Mouse (Mus musculus) adrenal gland (tissue): ENCODE results near the gene Rnf115.
"Not testable (repeated sequence)": the region's sequence is repeated elsewhere in the genome, so short reads cannot be mapped to it uniquely, and the experiment has no call there.

Experiments
- intact Hi-C: fragments of 180-260 bp; cut with DNase I; formaldehyde crosslinking; loops from one replicate; pipeline ENCODE4 v1.15.1; 2025

The Rnf115 gene

DNA sequence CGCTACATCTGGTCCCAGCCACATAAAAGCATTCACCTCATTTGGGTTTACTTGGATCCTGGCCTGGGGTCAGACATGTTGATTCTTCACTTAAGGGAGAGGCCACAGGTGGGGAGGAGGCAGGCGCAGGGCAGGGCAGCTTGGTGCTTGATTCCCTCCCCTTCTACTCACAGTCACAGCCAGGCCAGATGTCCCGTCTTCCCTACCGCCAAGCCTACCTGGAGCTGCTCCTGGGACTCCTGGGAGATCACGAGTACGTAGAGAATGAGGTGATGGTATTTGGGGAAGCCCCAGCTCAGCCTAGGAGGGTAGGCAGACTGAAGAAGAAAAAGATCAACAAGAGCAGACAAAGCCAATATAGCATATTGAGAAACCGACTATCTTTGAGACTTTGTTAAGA lies 20.5 kb upstream of the Rnf115 start:
- intact Hi-C loops, result loop anchor here (10.0 kb wide), 2 partner anchors 62 to 162 kb away; partner anchors contain the start of gene Itga10

DNA sequence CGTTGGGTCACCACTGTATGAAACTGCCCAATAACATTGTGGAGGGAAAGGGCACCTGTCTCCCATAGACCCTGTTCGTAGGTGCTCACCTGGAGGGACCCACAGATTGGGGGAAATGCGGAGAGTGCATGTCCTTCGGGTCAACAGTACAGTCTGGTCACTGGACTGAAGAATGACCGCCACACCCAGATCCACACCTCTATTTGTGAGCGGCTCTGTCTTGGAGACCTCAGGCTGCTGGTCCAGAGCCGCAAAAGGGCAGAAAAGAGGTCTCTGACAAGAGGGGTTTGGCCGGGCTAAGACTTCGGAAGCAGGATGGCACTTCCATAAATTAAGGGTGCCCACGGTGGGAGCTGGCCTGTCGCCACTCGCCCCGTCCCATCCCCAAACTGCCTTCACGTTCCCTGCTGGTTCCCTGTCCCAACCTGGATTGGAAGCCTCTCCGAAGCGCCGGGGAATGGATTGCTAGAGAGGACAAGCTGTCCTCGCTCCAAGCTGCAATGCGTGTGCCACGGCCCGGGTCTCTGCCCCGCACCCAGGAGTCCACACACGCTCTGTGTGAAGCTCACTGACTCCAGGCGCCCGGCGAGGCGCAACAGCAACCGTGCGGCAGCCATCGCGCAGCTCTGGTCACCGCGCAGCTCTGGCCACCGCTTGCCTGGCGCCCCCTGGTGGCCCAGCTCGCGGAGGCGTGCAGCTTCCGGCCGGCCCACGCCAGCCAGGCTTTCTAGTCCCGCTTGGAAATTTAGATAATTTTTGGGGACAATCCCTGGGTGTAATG lies 19.4 kb upstream of the Rnf115 start, which contains the start of gene Nudt17:
Gene Nudt17 (minus strand): TSS at position 660 of the 781 bp plus-strand sequence.
- intact Hi-C loops, result loop anchor here (10.0 kb wide), 2 partner anchors 63 to 163 kb away; partner anchors contain the start of gene Itga10

GRCm38 (mm10) chr3:96708684-96709064 lies 18.8 kb upstream of the Rnf115 start:
- intact Hi-C loops, result loop anchor here (10.0 kb wide), 2 partner anchors 64 to 164 kb away; partner anchors contain the start of gene Itga10

DNA sequence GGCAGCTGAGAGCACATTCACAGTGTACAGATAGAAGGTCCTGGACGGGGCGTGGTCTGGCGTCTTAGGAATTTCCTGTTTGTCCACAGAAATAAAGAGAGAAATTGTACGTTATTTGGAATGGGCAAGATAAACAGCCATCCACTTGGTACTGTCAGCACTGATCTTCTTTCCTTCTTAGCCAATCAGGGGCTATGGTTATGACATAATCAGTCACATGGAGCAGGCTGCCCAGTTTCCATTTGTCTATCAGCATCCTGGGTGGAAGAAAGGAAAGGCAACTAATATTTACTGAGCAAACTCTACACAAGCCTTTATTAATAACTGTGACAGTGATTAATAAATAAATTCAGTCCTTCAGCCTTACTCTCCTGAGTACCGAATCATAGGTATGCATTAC lies 13.2 kb upstream of the Rnf115 start:
- intact Hi-C loops, result no loop called here

GRCm38 (mm10) chr3:96715854-96716253 lies 11.6 kb upstream of the Rnf115 start:
- intact Hi-C loops, result no loop called here

GRCm38 (mm10) chr3:96719173-96719572 lies 8.3 kb upstream of the Rnf115 start:
- intact Hi-C loops, result no loop called here

DNA sequence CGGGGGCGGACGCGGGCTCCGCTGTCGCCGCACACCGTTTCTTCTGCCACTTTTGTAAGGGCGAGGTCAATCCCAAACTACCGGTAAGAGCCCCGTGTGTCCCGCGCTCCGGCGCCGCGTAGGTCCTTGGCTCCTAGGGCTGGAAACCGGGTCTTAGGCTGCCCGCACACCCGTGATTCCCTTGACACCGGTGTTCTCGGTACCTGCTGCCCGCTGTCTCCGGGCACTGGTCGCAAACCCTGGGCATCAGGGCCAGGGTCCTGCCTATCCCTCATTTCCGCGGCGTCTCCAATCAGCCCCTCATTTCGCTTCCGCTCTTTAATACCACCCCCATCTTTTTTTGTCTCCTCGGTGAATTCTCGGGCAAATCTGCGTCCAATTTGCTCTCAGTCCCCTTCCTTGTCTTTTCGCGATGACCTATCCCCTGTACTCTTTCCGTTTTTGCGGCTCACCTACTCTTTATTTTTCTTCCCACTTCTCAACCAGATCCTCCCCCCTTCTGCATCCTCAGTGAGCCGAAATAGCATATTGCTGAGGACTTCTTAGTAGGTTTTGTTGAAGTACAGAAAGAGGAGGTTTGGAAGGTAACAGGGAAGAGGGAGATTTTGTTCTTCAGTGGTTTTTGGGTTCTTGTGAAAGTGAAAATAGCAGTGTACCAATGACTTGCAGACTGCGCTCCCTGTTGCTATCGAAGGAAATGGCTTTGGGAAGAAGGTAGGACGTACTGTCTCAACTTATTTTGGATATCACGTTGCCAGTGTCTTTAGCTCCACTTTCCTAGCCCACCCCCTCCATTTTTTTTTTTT lies 567 bp downstream of the Rnf115 start:
- intact Hi-C loops, result no loop called here

GRCm38 (mm10) chr3:96728634-96729402 lies 1.4 kb downstream of the Rnf115 start:
- intact Hi-C loops, result no loop called here

DNA sequence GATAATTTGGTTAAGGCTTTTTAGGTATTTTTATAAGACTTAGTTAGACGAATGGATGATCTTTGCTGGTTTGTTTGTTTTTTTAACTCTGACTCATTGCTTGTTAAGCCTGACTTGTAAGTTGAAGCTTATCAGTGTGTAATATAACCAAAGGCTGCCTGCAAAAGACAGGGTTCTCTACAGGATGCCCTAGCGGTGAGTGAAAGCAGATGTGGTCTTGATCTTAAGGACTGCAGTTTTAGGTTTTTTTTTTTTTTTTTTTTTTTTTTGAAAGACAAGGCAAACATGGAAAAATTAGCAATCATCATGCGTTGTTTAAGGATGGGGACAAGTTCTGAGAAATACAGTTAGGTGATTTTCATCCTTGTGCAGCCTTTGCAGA lies 1.9 kb downstream of the Rnf115 start:
- intact Hi-C loops, result no loop called here

DNA sequence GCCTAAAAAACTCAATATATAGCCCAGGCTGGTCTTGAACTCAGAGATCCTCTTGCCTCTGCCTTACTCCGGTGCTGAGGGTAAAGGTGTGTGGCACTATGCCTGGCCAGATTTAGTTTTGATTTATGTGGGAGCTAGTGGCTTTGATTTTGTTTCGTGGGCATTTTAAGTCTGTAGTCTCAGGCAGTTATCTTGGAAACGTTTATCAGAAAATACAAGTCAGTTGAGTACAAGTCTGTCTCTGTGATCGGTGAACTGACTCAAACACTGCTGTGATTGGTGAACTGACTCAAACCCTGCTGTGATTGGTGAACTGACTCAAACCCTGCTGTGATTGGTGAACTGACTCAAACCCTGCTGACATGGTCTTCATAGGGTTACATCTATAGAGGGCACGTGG lies 3.3 kb downstream of the Rnf115 start:
- intact Hi-C loops, result no loop called here

- intact Hi-C loops, result no loop called here
Measured at GRCm38 (mm10) chr3:96733984-96734383, 6.5 kb downstream of the Rnf115 start.

DNA sequence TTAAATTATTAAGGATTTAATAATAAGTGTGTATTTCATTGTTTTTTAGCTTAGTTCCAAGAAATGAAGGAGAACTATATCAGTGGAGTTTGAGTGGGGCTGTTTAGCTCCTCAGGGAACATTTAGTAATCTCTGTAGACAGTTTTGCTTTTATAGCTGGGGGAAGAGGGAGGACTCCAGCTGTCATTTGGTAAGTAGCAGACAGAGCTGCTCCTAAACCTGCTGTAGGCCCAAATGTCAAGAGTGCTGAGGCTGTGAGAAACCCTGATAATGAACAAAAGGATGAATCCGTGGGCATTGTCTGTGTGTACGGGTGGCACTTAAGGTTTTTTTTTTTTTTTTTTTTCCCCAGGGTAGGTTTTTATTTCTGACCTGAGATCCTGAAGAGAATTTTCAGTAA lies 7.7 kb downstream of the Rnf115 start:
- intact Hi-C loops, result no loop called here

GRCm38 (mm10) chr3:96737013-96737740 lies 9.7 kb downstream of the Rnf115 start:
- intact Hi-C loops, result no loop called here

DNA sequence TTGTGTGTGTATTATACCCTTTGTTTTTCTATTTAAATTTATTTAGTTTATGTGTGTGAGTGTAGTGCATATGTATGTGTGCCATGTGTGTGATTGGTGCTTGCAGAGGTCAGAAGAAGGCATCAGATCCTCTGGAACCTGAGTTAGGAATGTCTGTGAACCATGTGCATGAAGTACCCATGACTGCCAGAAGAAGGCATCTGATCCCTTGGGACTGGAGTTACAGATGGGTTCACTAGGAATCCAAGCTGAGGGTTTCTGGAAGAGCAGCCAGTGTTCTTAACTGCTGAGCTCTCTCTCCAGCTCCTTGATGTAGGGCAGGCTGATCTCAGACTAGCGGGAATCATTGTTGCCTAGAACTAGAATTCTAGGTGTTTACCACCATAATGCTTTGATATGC lies 10.5 kb downstream of the Rnf115 start:
- intact Hi-C loops, result no loop called here

- intact Hi-C loops, result not testable (repeated sequence)
Measured at GRCm38 (mm10) chr3:96740279-96740678, 12.8 kb downstream of the Rnf115 start.

DNA sequence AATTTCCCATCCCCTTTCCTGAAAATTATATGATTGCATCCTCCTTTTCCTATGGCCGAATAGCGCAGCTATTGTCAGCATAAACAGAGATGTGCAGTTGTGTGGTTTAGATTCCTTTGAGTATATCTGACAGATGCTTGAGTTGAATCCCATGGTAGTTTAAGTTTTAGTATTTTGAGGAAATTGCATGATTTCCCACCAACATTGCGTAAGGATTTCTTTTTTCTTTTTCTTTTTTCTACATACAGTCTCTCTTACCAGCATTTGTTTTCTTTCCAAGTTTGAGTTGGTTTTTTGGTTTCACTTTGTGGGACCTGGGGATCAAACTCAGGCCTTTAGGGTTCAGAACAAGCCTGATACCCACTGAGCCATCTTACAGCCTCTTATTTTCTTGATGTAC lies 16.9 kb downstream of the Rnf115 start:
- intact Hi-C loops, result no loop called here

GRCm38 (mm10) chr3:96746829-96747228 lies 19.4 kb downstream of the Rnf115 start:
- intact Hi-C loops, result no loop called here

DNA sequence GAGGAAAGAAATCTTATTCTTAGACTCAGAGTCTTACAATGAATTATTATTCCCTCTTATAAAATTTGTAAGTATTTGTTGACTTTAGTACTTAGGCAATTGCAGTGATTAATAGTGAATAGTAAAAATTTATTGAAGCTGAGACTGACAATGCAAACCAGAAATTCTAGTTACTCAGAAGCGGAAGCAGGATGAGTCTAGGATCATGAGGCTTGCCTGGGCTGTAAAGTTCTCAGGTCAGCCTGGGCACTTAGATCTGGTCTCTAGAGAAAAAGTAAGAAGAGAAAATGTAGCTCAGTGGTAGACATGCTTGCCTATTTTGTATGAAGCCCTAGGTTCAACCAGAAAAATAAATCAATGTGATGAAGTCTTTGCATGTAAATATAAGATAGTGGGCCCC lies 28.5 kb downstream of the Rnf115 start:
- intact Hi-C loops, result no loop called here

- intact Hi-C loops, result no loop called here
Measured at GRCm38 (mm10) chr3:96757691-96758090, 30.2 kb downstream of the Rnf115 start.

- intact Hi-C loops, result no loop called here
Measured at GRCm38 (mm10) chr3:96759695-96760094, 32.2 kb downstream of the Rnf115 start.

GRCm38 (mm10) chr3:96764528-96764927 lies 37.1 kb downstream of the Rnf115 start:
- intact Hi-C loops, result no loop called here
